Mouse (Mus musculus) T-helper 1 cell (primary cell): ENCODE results near the gene Gm19410.

Experiments used
- in situ Hi-C: fragments of 300-600 bp; cut with MboI, MseI; formaldehyde crosslinking; loops from one replicate; pipeline ENCODE4 v1.15.1; 2025; ENCODE audit warnings: high pct_unique_total_duplicates

Gm19410 gene

GRCm38 (mm10) chr8:35765499-35766193 lies at the start of gene Gm19410:
Gm19410 (plus strand) TSS chr8:35765790.
- in situ Hi-C loops = no loop called here

GRCm38 (mm10) chr8:35730776-35731175 lies 34.8 kb upstream of the Gm19410 start:
- in situ Hi-C loops = no loop called here

- in situ Hi-C loops = no loop called here
Observed at GRCm38 (mm10) chr8:35735438-35735837, 30.2 kb upstream of the Gm19410 start.

GRCm38 (mm10) chr8:35756202-35756601 lies 9.4 kb upstream of the Gm19410 start:
- in situ Hi-C loops = no loop called here

GRCm38 (mm10) chr8:35765020-35765419 lies 570 bp upstream of the Gm19410 start:
- in situ Hi-C loops = no loop called here

- in situ Hi-C loops = no loop called here
Observed at GRCm38 (mm10) chr8:35773508-35773907, 7.9 kb downstream of the Gm19410 start.
